Mouse (Mus musculus) erythroblast, adult 5-6 weeks (primary cell): ENCODE data around the gene Ptgfrn. TPM values are rescaled to one million over a fixed set of nuclear protein-coding genes. Genes with fewer than 3 reads are reported as not detected.

Experiments used
- ATAC-seq: replicated peaks from 2 replicates; pipeline ENCODE4 v1.8.0; 2016; ENCODE audit warnings: moderate number of reproducible peaks, mild to moderate bottlenecking, moderate TSS enrichment, inconsistent platforms; ENCODE audit not compliant: poor library complexity, low FRiP score, severe bottlenecking
- total RNA-seq, 2 experiments: library from RNA; stranded (forward) in 1 of 2; stranded (reverse) in 1 of 2; fragments of 150-400 nt in 1 of 2; fragments of 200-764, 138-1000 nt in 1 of 2; gene quantifications; 2 replicates each; pipeline versions ENCODE4 v1.2.3 to v1.2.4; 2015 to 2017; ENCODE audit warnings: low replicate concordance in 2 of 2

Ptgfrn gene
- total RNA-seq (2015; ENCODE audit: low replicate concordance) (6.3 TPM in 1 of 2 replicates, not detected in the other), total RNA-seq (2017; ENCODE audit: low replicate concordance) (0.09 TPM in 1 of 2 replicates, not detected in the other)

DNA sequence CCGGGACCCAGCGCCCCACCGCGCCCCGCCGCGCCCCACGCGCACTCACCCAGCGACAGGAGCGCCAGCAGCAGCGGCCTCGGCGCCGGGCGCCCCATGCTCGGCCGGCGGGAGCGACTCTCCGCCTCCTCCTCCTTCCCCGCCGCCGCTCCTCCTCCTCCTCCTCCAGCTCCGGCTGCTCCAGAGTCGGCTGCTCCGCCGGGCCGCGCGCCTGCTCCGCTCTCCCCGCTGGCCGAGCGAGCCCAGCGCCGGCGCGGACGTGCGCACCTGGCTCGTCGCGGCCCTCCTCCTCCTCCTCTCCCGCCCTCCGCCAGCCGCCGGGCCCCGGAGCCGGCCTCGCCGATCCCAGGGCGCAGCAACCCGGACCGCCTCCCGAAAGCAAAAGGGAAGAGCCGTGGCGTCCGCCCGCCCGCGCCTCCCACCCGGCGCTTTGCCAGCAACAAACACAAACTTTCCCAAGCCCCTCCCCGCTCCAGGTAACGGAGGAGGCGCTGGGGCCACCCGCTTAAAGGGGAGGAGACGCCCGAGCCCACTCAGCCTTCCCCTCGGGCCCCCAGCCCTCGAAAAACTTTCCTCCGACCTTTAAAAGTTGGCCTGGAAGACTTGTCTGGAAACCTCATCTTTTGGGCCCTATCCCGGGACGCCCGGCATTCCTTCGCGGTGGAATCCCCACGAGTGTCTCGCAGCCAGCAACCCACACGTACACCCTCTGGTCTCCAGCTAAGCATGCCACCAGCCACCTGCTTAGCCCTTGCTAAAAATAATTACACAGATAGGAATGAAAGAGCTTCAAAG lies at the start of gene Ptgfrn:
Ptgfrn (minus strand) TSS at position 236 of the 795 bp plus-strand sequence.
- ATAC-seq, result no peak

DNA sequence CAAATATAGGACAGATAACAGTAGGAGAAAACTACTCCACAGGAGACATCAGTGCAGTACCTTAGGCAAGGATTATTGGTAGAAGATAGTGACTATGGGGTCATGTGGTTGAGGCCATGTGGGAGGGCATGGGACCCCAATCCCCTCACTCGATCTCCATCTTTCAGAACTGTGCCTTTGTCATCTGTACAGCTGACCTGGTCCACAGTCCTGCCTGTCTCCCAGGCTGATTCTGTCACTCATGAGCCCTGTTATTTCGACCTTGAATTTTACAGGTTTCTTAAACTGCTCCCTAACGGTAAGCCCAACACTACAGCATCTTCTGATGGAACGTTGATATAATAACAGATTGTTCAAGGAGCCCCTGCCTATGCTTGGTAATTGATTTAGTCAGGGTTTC lies 49.6 kb upstream of the Ptgfrn start:
- ATAC-seq, result no peak

DNA sequence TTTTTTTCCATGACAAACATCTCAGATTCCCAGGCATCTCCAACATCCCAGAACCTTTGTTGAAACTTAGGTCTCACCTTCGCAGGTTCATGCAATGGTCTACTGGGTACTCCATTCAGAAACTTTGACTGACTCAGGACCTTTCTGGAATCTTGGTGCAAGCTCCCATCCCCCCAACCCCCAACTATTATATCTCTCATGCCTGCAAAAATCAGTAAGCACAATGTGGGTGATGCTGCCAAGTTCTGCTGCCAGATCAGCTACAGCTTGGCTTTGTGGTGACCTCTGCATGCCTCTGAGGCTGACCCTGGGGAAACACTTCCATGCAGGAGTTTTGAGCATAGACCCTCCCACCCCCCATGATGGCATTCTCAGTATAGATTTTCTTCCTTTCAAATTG lies 44.0 kb upstream of the Ptgfrn start:
- no peak for ATAC-seq

DNA sequence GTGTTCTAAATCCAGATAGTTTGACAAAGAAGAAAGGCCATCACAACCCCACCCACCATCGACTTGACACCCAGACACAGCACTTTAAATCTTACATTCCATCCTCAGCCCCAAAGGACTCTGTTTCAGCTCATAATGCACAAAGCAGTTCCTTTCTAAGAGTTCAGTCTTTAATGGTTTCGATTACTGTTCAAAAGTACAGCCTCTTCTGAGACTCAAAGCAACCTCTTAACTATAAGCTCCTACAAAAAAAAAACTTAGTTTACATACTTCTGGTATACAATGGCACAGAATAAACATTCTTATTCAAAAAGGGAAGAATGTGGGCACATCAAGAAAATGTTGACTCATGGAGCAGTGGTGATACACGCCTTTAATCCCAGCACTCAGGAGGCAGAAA lies 43.3 kb upstream of the Ptgfrn start:
- no peak for ATAC-seq

GRCm38 (mm10) chr3:101146126-101146772 lies 36.2 kb upstream of the Ptgfrn start:
- no peak for ATAC-seq

- ATAC-seq, result no peak
Measured at GRCm38 (mm10) chr3:101145292-101146046, 35.4 kb upstream of the Ptgfrn start.

- ATAC-seq, result no peak
Measured at GRCm38 (mm10) chr3:101144366-101144948, 34.4 kb upstream of the Ptgfrn start.

- no peak for ATAC-seq
Measured at GRCm38 (mm10) chr3:101143465-101143864, 33.4 kb upstream of the Ptgfrn start.

DNA sequence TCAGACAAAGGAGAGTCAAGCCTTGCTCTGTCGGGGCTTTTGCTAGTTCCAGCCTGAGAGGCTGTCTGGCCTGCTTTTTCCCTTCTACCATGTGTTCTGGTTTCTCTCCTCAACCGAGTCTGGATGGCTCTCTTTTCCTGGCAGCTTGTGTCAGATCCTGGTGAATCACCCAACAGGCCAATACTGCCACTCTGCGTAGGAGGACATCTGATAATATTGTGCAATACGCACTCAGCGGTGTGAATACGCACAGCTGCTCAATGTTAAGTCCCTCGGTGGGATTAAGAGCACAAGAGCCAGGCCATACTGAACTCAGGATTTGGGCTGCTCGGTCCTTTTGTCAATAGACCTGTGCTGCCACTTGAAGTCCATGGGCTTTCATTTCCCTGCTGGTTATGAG lies 31.8 kb upstream of the Ptgfrn start:
- no peak for ATAC-seq

DNA sequence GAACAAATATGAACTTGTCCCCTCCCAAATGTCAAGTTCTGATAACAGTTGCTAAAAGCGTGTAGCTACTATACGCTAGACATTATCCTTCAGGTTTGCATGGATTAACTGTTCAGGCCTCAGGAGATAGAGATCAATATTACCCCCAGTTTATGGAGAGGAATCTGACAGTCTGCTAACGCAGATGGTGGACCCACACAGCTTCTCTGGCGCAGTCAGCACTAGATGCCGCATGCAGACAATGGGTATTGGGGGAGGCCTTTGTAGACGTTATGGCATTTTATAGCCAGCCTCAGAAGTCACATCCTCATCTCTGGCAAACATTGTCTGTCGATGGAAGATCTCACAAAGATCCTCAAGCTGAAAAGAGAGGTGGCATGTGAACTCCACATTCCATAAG lies 29.9 kb upstream of the Ptgfrn start:
- no peak for ATAC-seq

GRCm38 (mm10) chr3:101136483-101136882 lies 26.4 kb upstream of the Ptgfrn start:
- no peak for ATAC-seq

DNA sequence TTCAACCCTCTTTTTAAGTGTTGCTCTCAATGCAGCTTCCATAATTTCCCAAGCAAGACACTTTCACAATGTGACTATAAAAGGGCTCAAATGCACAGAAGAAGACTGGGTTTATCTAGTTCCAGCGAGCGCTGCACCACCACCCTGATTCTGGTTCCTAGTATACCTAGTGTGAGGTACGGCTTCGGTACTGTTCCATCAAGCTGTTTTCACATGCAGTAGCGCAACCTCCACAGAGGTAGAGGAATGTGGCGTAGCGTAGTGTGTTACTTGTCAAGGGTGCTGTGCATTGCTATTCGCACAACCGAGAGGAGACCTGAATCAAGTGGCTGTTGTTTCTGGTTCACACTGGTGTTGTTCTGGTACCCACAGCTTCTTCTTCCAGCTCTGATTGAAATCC lies 24.8 kb upstream of the Ptgfrn start:
- no peak for ATAC-seq

DNA sequence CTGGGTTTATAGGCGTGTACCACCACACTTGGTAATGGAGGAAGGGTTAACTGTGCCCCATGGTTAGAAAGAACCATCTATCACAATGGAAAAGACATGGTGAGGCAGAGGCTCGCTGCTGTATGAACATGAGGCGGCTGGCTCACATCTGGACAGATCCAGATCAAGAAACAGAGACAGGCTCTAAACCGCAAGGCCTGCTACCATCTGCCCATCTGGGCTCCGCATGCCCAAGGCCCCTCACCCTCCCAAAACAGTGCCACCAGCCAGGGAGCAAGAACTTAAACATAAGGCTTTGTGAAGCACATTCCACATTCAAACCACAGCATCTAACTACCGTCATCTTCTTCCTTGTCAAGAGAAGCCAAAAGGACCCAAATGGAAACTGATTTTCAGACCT lies 22.9 kb upstream of the Ptgfrn start:
- ATAC-seq, result no peak

DNA sequence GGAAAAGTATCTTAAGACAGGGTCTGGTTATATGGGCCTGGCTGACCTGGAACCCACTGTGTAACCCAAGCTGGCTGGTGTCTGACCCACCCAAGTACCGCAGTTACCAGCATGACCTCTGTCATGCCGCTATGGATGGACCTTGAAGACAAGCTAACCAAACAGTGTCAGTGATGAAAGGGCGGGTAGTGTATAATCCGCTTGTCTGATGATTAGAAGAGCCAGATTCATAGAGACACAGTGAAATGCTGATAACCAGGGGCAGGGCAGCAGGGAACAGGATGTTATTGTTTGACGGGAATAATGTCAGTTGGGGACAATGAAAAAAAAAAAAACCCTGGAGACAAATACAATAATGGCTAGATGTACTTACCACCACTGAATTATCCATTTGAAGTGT lies 21.7 kb upstream of the Ptgfrn start:
- ATAC-seq, result no peak

DNA sequence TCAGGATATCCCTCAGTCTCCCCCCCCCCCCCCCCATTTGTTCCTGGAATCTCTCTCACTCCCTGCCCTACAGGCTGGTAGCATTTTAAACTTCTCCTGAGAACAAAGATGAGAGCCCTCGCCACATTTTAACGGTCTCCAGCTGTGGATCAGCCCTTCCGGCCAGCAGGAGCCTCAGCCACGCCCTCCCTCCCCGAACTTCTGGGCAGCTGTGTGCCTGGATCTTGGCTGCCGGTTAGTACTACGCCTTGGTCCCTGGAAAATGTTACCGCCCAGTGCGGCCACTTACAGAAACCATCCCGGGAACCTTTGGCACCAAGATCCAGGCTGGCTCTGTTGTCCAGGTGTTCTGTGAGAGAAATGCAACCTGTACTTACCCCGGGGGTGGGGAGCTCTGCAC lies 20.4 kb upstream of the Ptgfrn start:
- ATAC-seq, result no peak

GRCm38 (mm10) chr3:101129620-101130019 lies 19.5 kb upstream of the Ptgfrn start:
- no peak for ATAC-seq

GRCm38 (mm10) chr3:101129090-101129489 lies 19.0 kb upstream of the Ptgfrn start:
- ATAC-seq, result no peak

GRCm38 (mm10) chr3:101127766-101128165 lies 17.7 kb upstream of the Ptgfrn start:
- no peak for ATAC-seq

GRCm38 (mm10) chr3:101124716-101125115 lies 14.6 kb upstream of the Ptgfrn start:
- ATAC-seq, result no peak

DNA sequence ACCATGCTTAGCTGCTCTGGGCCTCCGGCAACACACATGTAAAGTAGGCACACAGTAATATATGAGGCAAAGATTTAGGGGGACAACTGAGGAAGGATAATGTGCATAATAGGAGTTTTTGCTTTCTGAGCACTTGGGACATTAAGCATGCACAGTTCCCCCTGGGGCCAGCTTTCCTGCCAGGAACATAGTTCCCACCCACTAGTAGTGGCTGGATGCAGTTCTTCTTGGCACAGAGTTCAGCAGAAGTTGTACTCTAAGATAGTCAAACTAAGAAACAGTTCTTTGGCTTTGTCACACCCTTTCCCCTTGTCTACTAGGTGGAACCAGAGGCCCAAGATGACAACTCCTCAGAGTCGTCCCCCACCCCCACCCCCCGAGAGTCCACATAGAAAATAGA lies 12.4 kb upstream of the Ptgfrn start:
- ATAC-seq, result no peak
